Mouse (Mus musculus) lung, postnatal 0 days (tissue): ENCODE measurements around the gene Nsg2.

Experiments used
- CTCF ChIP-seq: IDR thresholded peaks from 2 replicates; pipeline ENCODE4 v1.5.1; 2016; ENCODE audit warnings: antibody characterized with exemption, mild to moderate bottlenecking
- EP300 ChIP-seq: IDR thresholded peaks from 2 replicates; pipeline ENCODE4 v1.6.1; 2016; ENCODE audit warnings: antibody characterized with exemption, mild to moderate bottlenecking, control low read depth

- TF ChIP-seq CTCF, result no peak
- no peak for TF ChIP-seq EP300
These were observed 40.2 kb upstream of the Nsg2 start for GRCm38 (mm10) chr11:31960071-31960470.
